ENCODE assay signal across 8 mouse cellular contexts in the genomic region with DNA sequence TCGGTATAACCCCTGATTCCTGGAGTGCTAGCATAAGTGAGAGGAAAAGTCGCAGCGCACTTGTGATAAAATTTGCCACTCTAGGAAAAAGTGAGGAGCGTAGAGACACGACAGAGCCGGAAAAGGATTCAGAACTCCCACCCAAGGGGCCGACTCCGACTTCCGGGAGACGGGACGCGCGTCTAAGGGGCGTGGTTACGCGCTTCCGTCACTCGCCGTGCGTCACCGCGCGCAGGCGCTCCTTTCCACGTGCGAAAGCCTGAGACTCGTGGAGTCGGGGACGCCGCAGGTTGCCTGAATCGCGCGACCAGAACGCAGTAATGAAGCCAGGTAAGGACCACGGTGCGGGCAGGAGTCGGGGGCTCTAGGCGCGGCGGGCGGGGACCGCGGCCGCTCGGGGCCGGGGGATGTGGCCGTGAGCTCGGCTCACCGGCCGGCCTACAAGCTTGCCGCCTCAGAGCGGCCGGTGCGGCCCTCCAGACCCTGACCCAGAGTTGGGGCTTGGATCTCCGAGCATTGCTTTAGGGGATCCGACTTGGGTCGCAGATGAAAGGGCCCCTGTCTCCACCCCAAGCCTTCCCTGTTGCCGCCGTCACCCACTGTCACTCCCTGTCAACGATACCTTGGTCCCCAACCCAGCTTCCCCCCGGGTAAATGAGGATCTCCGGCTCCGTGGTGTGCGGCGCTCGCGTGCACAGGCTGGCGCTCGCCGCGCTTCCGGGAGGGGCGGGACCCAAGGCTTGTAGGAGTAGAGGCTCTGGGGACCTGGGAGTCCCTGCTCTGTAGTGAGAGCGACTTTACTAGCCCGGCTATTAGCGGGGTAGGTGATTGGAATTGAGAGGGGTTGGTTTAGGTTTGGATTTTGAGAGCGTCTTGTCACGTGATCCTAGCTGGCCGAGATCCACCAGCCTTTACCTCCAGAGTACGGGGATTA. TPM values are rescaled to one million over a fixed set of nuclear protein-coding genes. Genes with fewer than 3 reads are reported as not detected.
DNase-seq lines count a peak whose midpoint lies in the region; ATAC-seq and TF ChIP-seq lines count a peak whose summit lies in the region.

A gene (plus strand): TSS at position 222 of the 934 bp plus-strand sequence.

- no peaks in the 10 kb centered on the region for H3K27me3 ChIP-seq in forebrain, embryonic 15.5 days

- peak within 1 kb of the TSS; percentile 86 for H3K27ac ChIP-seq in forebrain, embryonic 15.5 days (replicated peaks)

- ATAC-seq in forebrain, embryonic 15.5 days (replicated peaks): peak; percentile 94
- peak; percentile 88 for ATAC-seq in neutrophil, adult 5-6 weeks (ENCODE audit: extremely low read depth, insufficient number of reproducible peaks, low FRiP score, poor library complexity, severe bottlenecking)

- peak; percentile 72; the same call in 1 of the 2 replicates for TF ChIP-seq POLR2A in lung, adult 2 months (IDR thresholded peaks at IDR 0.05; ENCODE audit: borderline replicate concordance, extremely low read depth, low read depth, low read length)

- no peaks in the 10 kb centered on the region for H3K36me3 ChIP-seq in forebrain, embryonic 15.5 days

- H3K9me3 ChIP-seq in forebrain, embryonic 15.5 days: no peaks in the 10 kb centered on the region

- H3K9ac ChIP-seq in forebrain, embryonic 15.5 days (replicated peaks): peak within 1 kb of the TSS; percentile 80

- intact Hi-C loops in heart, postnatal 25 days (cut with DNase I): loop anchor here (5.0 kb wide), 1 partner anchor 117 kb away; a partner anchor contains a TSS

- DNase-seq in ES-CJ7 (ENCODE audit: low read depth, low spot score): peak; percentile 95
- DNase-seq in cerebellum, adult 11 months: peak; percentile 84
- DNase-seq in heart, postnatal 25 days (ENCODE audit: low spot score): peak; percentile 81
- DNase-seq in layer of hippocampus, adult 18-20 months (ENCODE audit: low spot score in 2 of 2): peak; percentile 89 to 95
- peak; percentile 88 for DNase-seq in lung, adult 2 months
- peak; percentile 84 to 88 for DNase-seq in thymus, adult 18-20 months

- H3K4me1 ChIP-seq in forebrain, embryonic 15.5 days: peaks cover 33% of the 10 kb centered on the region
- peaks cover 7% of the 10 kb centered on the region for H3K4me1 ChIP-seq in lung, adult 2 months (ENCODE audit: control insufficient read depth, insufficient read depth, low read length)

- H3K4me2 ChIP-seq in forebrain, embryonic 15.5 days (replicated peaks): peak within 1 kb of the TSS; percentile 80

- WGBS in forebrain, embryonic 15.5 days: under 1% methylated on average over 80 of the region's 80 CpGs
- under 1% methylated on average over 80 of the region's 80 CpGs for WGBS in lung, adult 2 months

- H3K4me3 ChIP-seq in forebrain, embryonic 15.5 days: peak within 1 kb of the TSS; percentile 96
- H3K4me3 ChIP-seq in lung, adult 2 months (replicated peaks; ENCODE audit: extremely low read depth, low read depth, low read length): peak within 1 kb of the TSS; percentile 65

- TF ChIP-seq CTCF in lung, adult 2 months (IDR thresholded peaks at IDR 0.05; ENCODE audit: insufficient read depth, low read length): no peak

RNA-seq across cellular contexts. Expression of the gene that starts here (rescaled TPM):
- polyA plus RNA-seq in forebrain, embryonic 15.5 days (2015; fragmentation: Nextera tagmentation; extraction: Ambion mirVana): 97.0 and 109 TPM in 2 replicates
- 10 to 100 TPM; 32.2 to 35.3 TPM for total RNA-seq in heart, postnatal 25 days (2021)
- total RNA-seq in layer of hippocampus, adult 18-20 months (2021): 10 to 100 TPM; 43.0 to 46.4 TPM
- polyA plus RNA-seq in lung, adult 2 months (2012; rRNA removed): 32.4 and 40.9 TPM in 2 replicates
- 49.8 and 55.4 TPM in 2 replicates for total RNA-seq in neutrophil, adult 5-6 weeks (2017)

Comparison
In these comparisons a context has a peak if more than half of its experiments do, and no peak if none do; other contexts are left out.
1. Peak in every context shown above with its lines: DNase-seq, ATAC-seq, H3K4me3 ChIP-seq and H3K27ac ChIP-seq.